Mouse (Mus musculus) E14TG2a.4 (cell line): ENCODE measurements around the gene Tacc2.
"Not testable (repeated sequence)": the region's sequence is repeated elsewhere in the genome, so short reads cannot be mapped to it uniquely, and the experiment has no call there.

Experiments
- H3K27me3 ChIP-seq: 2 replicates; pipeline ENCODE4 v1.6.1; 2014; ENCODE audit warnings: low read length, control low read depth; ENCODE audit not compliant: insufficient read depth
- H3K36me3 ChIP-seq: 2 replicates; pipeline ENCODE4 v1.6.1; 2014; ENCODE audit warnings: low read length, control low read depth; ENCODE audit not compliant: insufficient read depth
- H3K4me1 ChIP-seq: replicated peaks from 2 replicates; pipeline ENCODE4 v1.6.1; 2014; ENCODE audit warnings: low read depth, low read length, control low read depth
- H3K4me3 ChIP-seq: replicated peaks from 2 replicates; pipeline ENCODE4 v1.5.1; 2014; ENCODE audit warnings: mild to moderate bottlenecking, low read length
- H3K9me3 ChIP-seq: 2 replicates; pipeline ENCODE4 v1.6.1; 2014; ENCODE audit warnings: low read length, control low read depth
- CTCF ChIP-seq: conservative IDR thresholded peaks from 2 replicates; pipeline ENCODE4 v1.5.1; 2014; ENCODE audit warnings: low read length
- NANOG ChIP-seq: IDR thresholded peaks from 2 replicates; pipeline ENCODE4 v1.6.1; 2014; ENCODE audit warnings: borderline replicate concordance, low read length, mixed read lengths
- POU5F1 ChIP-seq: IDR thresholded peaks from 2 replicates; pipeline ENCODE4 v1.6.1; 2014; ENCODE audit warnings: low read length, borderline replicate concordance

Gene Tacc2

GRCm38 (mm10) chr7:130656965-130657364, 79.7 kb downstream of the Tacc2 start:
- Histone ChIP-seq H3K4me3 (no peak overlapping the region), H3K9me3 (no peaks in the 10 kb centered on the region), H3K27me3 (no peaks in the 10 kb centered on the region), H3K36me3 (peaks cover 30% of the 10 kb centered on the region), H3K4me1 (peaks cover 48% of the 10 kb centered on the region)
- TF ChIP-seq POU5F1 (no peak), NANOG (no peak), CTCF (no peak)

- H3K36me3 ChIP-seq = peaks cover 30% of the 10 kb centered on the region
- H3K4me1 ChIP-seq = peaks cover 50% of the 10 kb centered on the region
- no peak overlapping the region for H3K4me3 ChIP-seq
- TF ChIP-seq POU5F1 = no peak
- no peak for TF ChIP-seq NANOG
- no peak for TF ChIP-seq CTCF
- H3K9me3 ChIP-seq = no peaks in the 10 kb centered on the region
- H3K27me3 ChIP-seq = no peaks in the 10 kb centered on the region
Measured at GRCm38 (mm10) chr7:130657751-130658150, 80.5 kb downstream of the Tacc2 start.

GRCm38 (mm10) chr7:130659129-130659528, 81.9 kb downstream of the Tacc2 start:
- Histone ChIP-seq H3K27me3 (no peaks in the 10 kb centered on the region), H3K9me3 (0 out of 2 replicates have a peak, but pooled peaks cover 4% of the 10 kb centered on the region), H3K36me3 (peaks cover 42% of the 10 kb centered on the region), H3K4me3 (no peak overlapping the region), H3K4me1 (peaks cover 44% of the 10 kb centered on the region)
- no peak for TF ChIP-seq POU5F1
- TF ChIP-seq CTCF = no peak
- TF ChIP-seq NANOG = no peak

GRCm38 (mm10) chr7:130662250-130662649, 85.0 kb downstream of the Tacc2 start:
- H3K4me3 ChIP-seq = no peak overlapping the region
- TF ChIP-seq POU5F1 (no peak), NANOG (no peak), CTCF (no peak)
- H3K4me1 ChIP-seq = peaks cover 30% of the 10 kb centered on the region
- H3K36me3 ChIP-seq = peaks cover 53% of the 10 kb centered on the region
- H3K9me3 ChIP-seq = peaks cover 15% of the 10 kb centered on the region; the same call in 1 of the 2 replicates
- no peaks in the 10 kb centered on the region for H3K27me3 ChIP-seq

GRCm38 (mm10) chr7:130662869-130663268, 85.6 kb downstream of the Tacc2 start:
- H3K4me3 ChIP-seq = no peak overlapping the region
- peaks cover 30% of the 10 kb centered on the region for H3K4me1 ChIP-seq
- peaks cover 49% of the 10 kb centered on the region for H3K36me3 ChIP-seq
- no peaks in the 10 kb centered on the region for H3K27me3 ChIP-seq
- TF ChIP-seq POU5F1 (no peak), NANOG (no peak), CTCF (no peak)
- H3K9me3 ChIP-seq = peaks cover 15% of the 10 kb centered on the region; the same call in 1 of the 2 replicates

GRCm38 (mm10) chr7:130664037-130664436, 86.8 kb downstream of the Tacc2 start:
- no peak for TF ChIP-seq NANOG
- TF ChIP-seq CTCF = no peak
- TF ChIP-seq POU5F1 = no peak
- Histone ChIP-seq H3K4me3 (no peak overlapping the region), H3K27me3 (no peaks in the 10 kb centered on the region), H3K36me3 (peaks cover 42% of the 10 kb centered on the region), H3K4me1 (peaks cover 36% of the 10 kb centered on the region), H3K9me3 (peaks cover 15% of the 10 kb centered on the region; the same call in 1 of the 2 replicates)

- peaks cover 15% of the 10 kb centered on the region; the same call in 1 of the 2 replicates for H3K9me3 ChIP-seq
- no peaks in the 10 kb centered on the region for H3K27me3 ChIP-seq
- H3K4me3 ChIP-seq = no peak overlapping the region
- TF ChIP-seq POU5F1 (no peak), CTCF (peak; percentile 79), NANOG (no peak)
- peaks cover 41% of the 10 kb centered on the region for H3K4me1 ChIP-seq
- peaks cover 45% of the 10 kb centered on the region for H3K36me3 ChIP-seq
Measured at GRCm38 (mm10) chr7:130664629-130665028, 87.4 kb downstream of the Tacc2 start.

GRCm38 (mm10) chr7:130665358-130665757, 88.1 kb downstream of the Tacc2 start:
- TF ChIP-seq POU5F1 (no peak), CTCF (no peak), NANOG (no peak)
- Histone ChIP-seq H3K27me3 (no peaks in the 10 kb centered on the region), H3K9me3 (peaks cover 15% of the 10 kb centered on the region; the same call in 1 of the 2 replicates), H3K36me3 (peaks cover 51% of the 10 kb centered on the region), H3K4me3 (no peak overlapping the region), H3K4me1 (peaks cover 44% of the 10 kb centered on the region)

GRCm38 (mm10) chr7:130668013-130668412, 90.8 kb downstream of the Tacc2 start:
- H3K9me3 ChIP-seq = peaks cover 15% of the 10 kb centered on the region; the same call in 1 of the 2 replicates
- peaks cover 53% of the 10 kb centered on the region for H3K4me1 ChIP-seq
- not testable (repeated sequence) for H3K27me3 ChIP-seq, H3K4me3 ChIP-seq
- peaks cover 67% of the 10 kb centered on the region for H3K36me3 ChIP-seq
